Mouse (Mus musculus) E14TG2a.4 (cell line): ENCODE data around the gene Rin3.

Source experiments
- H3K27me3 ChIP-seq: 2 replicates; pipeline ENCODE4 v1.6.1; 2014; ENCODE audit warnings: low read length, control low read depth; ENCODE audit not compliant: insufficient read depth
- H3K36me3 ChIP-seq: 2 replicates; pipeline ENCODE4 v1.6.1; 2014; ENCODE audit warnings: low read length, control low read depth; ENCODE audit not compliant: insufficient read depth
- H3K4me1 ChIP-seq: replicated peaks from 2 replicates; pipeline ENCODE4 v1.6.1; 2014; ENCODE audit warnings: low read depth, low read length, control low read depth
- H3K4me3 ChIP-seq: replicated peaks from 2 replicates; pipeline ENCODE4 v1.5.1; 2014; ENCODE audit warnings: mild to moderate bottlenecking, low read length
- H3K9me3 ChIP-seq: 2 replicates; pipeline ENCODE4 v1.6.1; 2014; ENCODE audit warnings: low read length, control low read depth
- CTCF ChIP-seq: conservative IDR thresholded peaks from 2 replicates; pipeline ENCODE4 v1.5.1; 2014; ENCODE audit warnings: low read length
- NANOG ChIP-seq: IDR thresholded peaks from 2 replicates; pipeline ENCODE4 v1.6.1; 2014; ENCODE audit warnings: borderline replicate concordance, low read length, mixed read lengths
- POU5F1 ChIP-seq: IDR thresholded peaks from 2 replicates; pipeline ENCODE4 v1.6.1; 2014; ENCODE audit warnings: low read length, borderline replicate concordance

The Rin3 gene

DNA sequence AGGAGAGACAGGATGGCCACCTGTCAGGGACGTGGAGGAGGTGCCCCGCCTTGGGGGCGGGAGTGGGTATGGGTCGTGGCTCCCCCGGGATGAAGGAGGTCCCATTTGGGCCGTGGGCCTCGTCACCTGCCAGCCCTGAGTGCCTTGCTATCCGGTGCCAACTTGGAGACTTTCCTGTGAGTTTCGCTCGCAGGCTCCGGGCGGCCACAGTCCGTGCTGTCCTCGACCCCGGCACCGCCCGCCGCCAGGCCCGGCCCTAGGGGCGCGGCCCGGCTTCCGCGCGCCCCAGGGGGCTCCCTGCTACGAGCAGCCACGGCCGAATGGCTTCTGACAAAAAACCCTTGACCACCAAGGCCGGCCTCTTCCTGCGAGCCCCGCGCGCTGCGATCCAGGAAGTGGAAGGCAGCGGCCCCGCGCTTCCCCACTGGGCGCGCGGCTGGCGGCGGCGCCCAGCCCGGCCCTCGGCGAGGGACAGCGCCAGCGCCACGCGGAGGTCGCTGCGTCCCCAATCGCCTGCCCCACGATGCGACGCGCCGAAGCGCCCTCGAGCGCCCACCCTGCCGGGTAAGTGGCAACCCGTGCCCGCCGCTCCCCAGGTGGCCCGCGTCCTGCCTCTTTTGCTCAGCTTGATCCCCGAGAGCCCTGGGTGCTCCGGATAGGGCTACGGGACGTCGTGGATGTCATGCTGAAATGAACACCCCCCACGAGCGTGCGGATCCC lies at the start of gene Rin3:
TSS of gene Rin3 (plus strand) at position 286 of the 720 bp plus-strand sequence.
- Histone ChIP-seq H3K4me3 (peak within 1 kb of the TSS; percentile 79), H3K36me3 (no peaks in the 10 kb centered on the region), H3K4me1 (peaks cover 12% of the 10 kb centered on the region), H3K9me3 (peaks cover 36% of the 10 kb centered on the region), H3K27me3 (peaks cover 64% of the 10 kb centered on the region)
- TF ChIP-seq CTCF (no peak), POU5F1 (no peak), NANOG (no peak)

- Histone ChIP-seq H3K4me1 (no peaks in the 10 kb centered on the region), H3K9me3 (no peaks in the 10 kb centered on the region), H3K4me3 (no peak overlapping the region), H3K36me3 (no peaks in the 10 kb centered on the region), H3K27me3 (peaks cover under 1% of the 10 kb centered on the region; the same call in 1 of the 2 replicates)
- TF ChIP-seq NANOG: no peak
- TF ChIP-seq CTCF: no peak
- no peak for TF ChIP-seq POU5F1
Measured at GRCm38 (mm10) chr12:102235551-102235950, 47.3 kb upstream of the Rin3 start.

- Histone ChIP-seq H3K4me3 (no peak overlapping the region), H3K4me1 (peaks cover under 1% of the 10 kb centered on the region), H3K9me3 (no peaks in the 10 kb centered on the region), H3K36me3 (no peaks in the 10 kb centered on the region), H3K27me3 (0 out of 2 replicates have a peak, but pooled peaks cover 5% of the 10 kb centered on the region)
- no peak for TF ChIP-seq NANOG
- no peak for TF ChIP-seq CTCF
- TF ChIP-seq POU5F1: no peak
Measured at GRCm38 (mm10) chr12:102236317-102236716, 46.5 kb upstream of the Rin3 start.

DNA sequence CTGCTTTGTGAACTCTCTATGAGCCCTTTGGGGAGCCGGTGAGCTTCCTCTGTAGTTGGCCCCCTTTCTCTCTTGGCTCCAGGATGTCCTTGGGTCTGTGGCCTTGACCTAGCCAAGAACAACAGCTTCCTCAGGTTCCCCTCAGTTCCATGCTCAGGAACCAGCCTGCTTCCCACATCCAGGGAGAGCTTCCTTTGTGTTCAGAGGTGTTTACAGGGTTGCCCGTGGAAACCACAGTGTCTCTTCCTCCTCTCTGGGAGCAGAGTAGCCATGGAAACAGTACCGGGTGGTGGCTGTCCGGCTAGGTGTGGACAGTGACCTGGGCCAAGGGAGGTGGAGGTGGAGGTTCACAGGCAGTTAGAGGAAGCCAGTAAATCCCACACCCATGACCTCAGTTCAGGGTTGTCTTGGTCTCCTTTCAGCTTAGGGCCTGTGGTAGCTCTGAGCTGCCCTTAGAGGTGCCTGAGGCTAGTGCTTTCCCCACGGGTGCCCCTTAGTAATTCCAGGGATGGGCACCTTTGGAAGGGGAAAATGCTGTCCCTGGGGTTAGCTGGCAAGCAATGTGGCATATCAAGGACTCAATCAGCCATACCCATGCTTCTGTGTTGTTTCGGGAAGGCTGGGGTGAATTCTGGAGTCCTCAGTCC lies 40.6 kb upstream of the Rin3 start:
- TF ChIP-seq POU5F1: no peak
- TF ChIP-seq CTCF: no peak
- no peak for TF ChIP-seq NANOG
- Histone ChIP-seq H3K27me3 (peaks cover 9% of the 10 kb centered on the region; the same call in 1 of the 2 replicates), H3K36me3 (no peaks in the 10 kb centered on the region), H3K4me3 (no peak overlapping the region), H3K4me1 (peaks cover 18% of the 10 kb centered on the region), H3K9me3 (peaks cover 5% of the 10 kb centered on the region; the same call in 1 of the 2 replicates)

GRCm38 (mm10) chr12:102243915-102244314 lies 38.9 kb upstream of the Rin3 start:
- H3K9me3 ChIP-seq: peaks cover 5% of the 10 kb centered on the region; the same call in 1 of the 2 replicates
- H3K27me3 ChIP-seq: peaks cover 10% of the 10 kb centered on the region; the same call in 1 of the 2 replicates
- H3K4me1 ChIP-seq: peaks cover 18% of the 10 kb centered on the region
- H3K4me3 ChIP-seq: no peak overlapping the region
- no peak for TF ChIP-seq POU5F1
- TF ChIP-seq CTCF: no peak
- TF ChIP-seq NANOG: no peak
- no peaks in the 10 kb centered on the region for H3K36me3 ChIP-seq

DNA sequence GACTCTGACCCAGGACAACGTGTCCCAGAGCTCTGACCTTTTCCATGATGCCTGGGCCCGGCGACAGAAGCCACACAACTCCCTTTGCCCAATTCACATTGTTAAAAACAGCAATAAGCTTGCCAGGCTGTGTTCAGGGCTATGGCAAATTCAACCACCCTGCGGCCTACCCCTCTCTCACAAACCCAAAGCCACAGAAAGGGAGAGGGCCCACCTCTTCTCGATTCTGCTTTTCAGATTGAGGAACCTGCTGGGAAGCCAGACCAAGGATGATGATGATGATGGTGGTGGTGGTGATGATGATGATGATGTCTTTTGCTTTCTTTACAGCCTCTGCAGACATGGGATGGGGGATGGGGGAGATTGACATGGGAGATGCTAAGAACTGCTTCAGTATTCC lies 36.6 kb upstream of the Rin3 start:
- peaks cover 18% of the 10 kb centered on the region for H3K4me1 ChIP-seq
- TF ChIP-seq NANOG: no peak
- no peak for TF ChIP-seq POU5F1
- TF ChIP-seq CTCF: no peak
- H3K27me3 ChIP-seq: peaks cover 5% of the 10 kb centered on the region; the same call in 1 of the 2 replicates
- H3K9me3 ChIP-seq: peaks cover 5% of the 10 kb centered on the region; the same call in 1 of the 2 replicates
- H3K4me3 ChIP-seq: no peak overlapping the region
- no peaks in the 10 kb centered on the region for H3K36me3 ChIP-seq

GRCm38 (mm10) chr12:102248104-102248503 lies 34.7 kb upstream of the Rin3 start:
- no peak for TF ChIP-seq POU5F1
- TF ChIP-seq NANOG: no peak
- no peak for TF ChIP-seq CTCF
- Histone ChIP-seq H3K36me3 (no peaks in the 10 kb centered on the region), H3K4me1 (no peaks in the 10 kb centered on the region)

DNA sequence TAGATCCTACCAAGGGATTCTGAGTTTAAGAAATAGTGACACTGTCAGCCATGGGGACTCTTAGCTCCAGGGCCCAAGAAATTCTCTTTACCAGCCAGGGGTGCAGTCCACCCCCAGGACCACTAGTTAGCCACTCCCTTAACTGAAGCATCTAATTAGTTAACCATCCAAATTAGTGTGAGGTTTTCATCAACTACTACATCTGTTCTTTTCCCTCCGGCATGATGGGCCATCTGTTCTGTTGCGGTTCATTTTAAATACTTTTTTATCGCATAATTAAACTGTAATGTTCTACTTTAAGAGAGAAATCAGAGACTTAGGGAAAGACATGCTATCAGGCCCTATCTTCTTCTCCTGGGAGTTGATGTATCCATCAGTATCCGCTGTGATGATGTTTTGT lies 32.5 kb upstream of the Rin3 start:
- Histone ChIP-seq H3K4me1 (no peaks in the 10 kb centered on the region), H3K4me3 (no peak overlapping the region), H3K9me3 (peaks cover 16% of the 10 kb centered on the region), H3K36me3 (no peaks in the 10 kb centered on the region), H3K27me3 (peaks cover 5% of the 10 kb centered on the region; the same call in 1 of the 2 replicates)
- TF ChIP-seq NANOG (no peak), CTCF (no peak), POU5F1 (no peak)

More at GRCm38 (mm10) chr12:102248104-102248503, 34.7 kb upstream of the Rin3 start:
- H3K4me3 ChIP-seq: no peak overlapping the region
- H3K27me3 ChIP-seq: peaks cover 5% of the 10 kb centered on the region; the same call in 1 of the 2 replicates
- peaks cover 8% of the 10 kb centered on the region; the same call in 1 of the 2 replicates for H3K9me3 ChIP-seq

- Histone ChIP-seq H3K4me1 (peaks cover 6% of the 10 kb centered on the region), H3K36me3 (no peaks in the 10 kb centered on the region), H3K9me3 (peaks cover 16% of the 10 kb centered on the region), H3K27me3 (peaks cover 5% of the 10 kb centered on the region; the same call in 1 of the 2 replicates), H3K4me3 (no peak overlapping the region)
- TF ChIP-seq NANOG (no peak), CTCF (no peak), POU5F1 (no peak)
Measured at GRCm38 (mm10) chr12:102251070-102251469, 31.8 kb upstream of the Rin3 start.
